Mouse (Mus musculus): Measurements from ENCODE around the gene Grin2b.

Grin2b gene

GRCm38 (mm10) chr6:135993897-135994296 is 179.4 kb downstream of the Grin2b start:
- DNase-seq: no peak

- no peak for DNase-seq
These were observed 179.9 kb downstream of the Grin2b start for GRCm38 (mm10) chr6:135993378-135993777.

GRCm38 (mm10) chr6:135976106-135976505 is 197.2 kb downstream of the Grin2b start:
- DNase-seq: no peak

- no peak for DNase-seq
These were observed 200.8 kb downstream of the Grin2b start for GRCm38 (mm10) chr6:135972481-135972880.

- DNase-seq: no peak
These were observed 201.8 kb downstream of the Grin2b start for GRCm38 (mm10) chr6:135971481-135971880.

GRCm38 (mm10) chr6:135970716-135971318 is 202.5 kb downstream of the Grin2b start:
- DNase-seq: no peak

- no peak for DNase-seq
These were observed 211.5 kb downstream of the Grin2b start for GRCm38 (mm10) chr6:135961766-135962165.

GRCm38 (mm10) chr6:135959629-135960028 is 213.7 kb downstream of the Grin2b start:
- no peak for DNase-seq

- DNase-seq: no peak
These were observed 221.6 kb downstream of the Grin2b start for GRCm38 (mm10) chr6:135951666-135952065.

- DNase-seq: no peak
These were observed 227.8 kb downstream of the Grin2b start for GRCm38 (mm10) chr6:135945511-135945910.

GRCm38 (mm10) chr6:135944358-135944757 is 229.0 kb downstream of the Grin2b start:
- no peak for DNase-seq

- no peak for DNase-seq
These were observed 230.1 kb downstream of the Grin2b start for GRCm38 (mm10) chr6:135943121-135943617.

GRCm38 (mm10) chr6:135932924-135933323 is 240.4 kb downstream of the Grin2b start:
- no peak for DNase-seq

GRCm38 (mm10) chr6:135932400-135932920 is 240.9 kb downstream of the Grin2b start:
- DNase-seq: no peak

- no peak for DNase-seq
These were observed 255.6 kb downstream of the Grin2b start for GRCm38 (mm10) chr6:135917676-135918075.

GRCm38 (mm10) chr6:135914608-135915007 is 258.7 kb downstream of the Grin2b start:
- no peak for DNase-seq

GRCm38 (mm10) chr6:135912114-135912513 is 261.2 kb downstream of the Grin2b start:
- no peak for DNase-seq

- no peak for DNase-seq
These were observed 262.2 kb downstream of the Grin2b start for GRCm38 (mm10) chr6:135911131-135911530.

GRCm38 (mm10) chr6:135907540-135908320 is 265.6 kb downstream of the Grin2b start:
- DNase-seq: peak; percentile 25 to 36

GRCm38 (mm10) chr6:135907137-135907536 is 266.2 kb downstream of the Grin2b start:
- DNase-seq: no peak

- DNase-seq: no peak
These were observed 268.9 kb downstream of the Grin2b start for GRCm38 (mm10) chr6:135904391-135904790.

GRCm38 (mm10) chr6:135900410-135900809 is 272.9 kb downstream of the Grin2b start:
- no peak for DNase-seq

GRCm38 (mm10) chr6:135899225-135899624 is 274.1 kb downstream of the Grin2b start:
- no peak for DNase-seq

- no peak for DNase-seq
These were observed 278.5 kb downstream of the Grin2b start for GRCm38 (mm10) chr6:135894793-135895228.
